ENCODE assay signal across 8 mouse cellular contexts in genomic region chr13:55635146-55635571, GRCm38 (mm10). TPM values are rescaled to one million over a fixed set of nuclear protein-coding genes. Genes with fewer than 3 reads are reported as not detected.
DNase-seq lines count a peak whose midpoint lies in the region; ATAC-seq and TF ChIP-seq lines count a peak whose summit lies in the region.

No protein-coding gene starts in this region.

- no peaks in the 10 kb centered on the region for H3K4me1 ChIP-seq in cerebellum, adult 2 months (ENCODE audit: control insufficient read depth, insufficient read depth, low read length)
- peaks cover 18% of the 10 kb centered on the region for H3K4me1 ChIP-seq in forebrain, embryonic 10.5 days
- H3K4me1 ChIP-seq in liver, embryonic 11.5 days (replicated peaks; ENCODE audit: control insufficient read depth, insufficient read depth, low read length) = peaks cover 9% of the 10 kb centered on the region
- H3K4me1 ChIP-seq in stomach, postnatal 0 days (replicated peaks; ENCODE audit: control insufficient read depth, insufficient read depth) = no peaks in the 10 kb centered on the region

- intact Hi-C loops in gastrocnemius, postnatal 14 days (cut with DNase I; ENCODE audit: low total_unique reads) = no loop called here

- H3K4me3 ChIP-seq in cerebellum, adult 2 months (replicated peaks; ENCODE audit: insufficient read depth, low read depth, low read length) = peak overlapping the region; percentile 85
- H3K4me3 ChIP-seq in C2C12 (ENCODE audit: insufficient read depth, poor library complexity, severe bottlenecking) = peak overlapping the region; percentile 96
- peak overlapping the region; percentile 100 for H3K4me3 ChIP-seq in forebrain, embryonic 10.5 days
- H3K4me3 ChIP-seq in liver, embryonic 11.5 days (ENCODE audit: low read depth, low read length) = peak overlapping the region; percentile 100
- peak overlapping the region; percentile 93 for H3K4me3 ChIP-seq in stomach, postnatal 0 days (ENCODE audit: low read depth, low read length)

- H3K4me2 ChIP-seq in liver, embryonic 11.5 days = peak overlapping the region; percentile 74
- H3K4me2 ChIP-seq in stomach, postnatal 0 days (replicated peaks; ENCODE audit: low read depth) = peak overlapping the region; percentile 77

- TF ChIP-seq POLR2A in cerebellum, adult 2 months (IDR thresholded peaks at IDR 0.05; ENCODE audit: borderline replicate concordance, insufficient read depth, low read length) = no peak

- H3K36me3 ChIP-seq in C2C12 (ENCODE audit: control insufficient read depth, insufficient read depth) = peaks cover 47% of the 10 kb centered on the region
- H3K36me3 ChIP-seq in forebrain, embryonic 10.5 days (replicated peaks) = peaks cover 69% of the 10 kb centered on the region
- H3K36me3 ChIP-seq in liver, embryonic 11.5 days (ENCODE audit: control insufficient read depth, insufficient read depth, low read length) = peaks cover 17% of the 10 kb centered on the region
- H3K36me3 ChIP-seq in stomach, postnatal 0 days (ENCODE audit: control insufficient read depth, insufficient read depth, low read length) = no peaks in the 10 kb centered on the region

- under 1% methylated on average over 38 of the region's 40 CpGs for WGBS in cerebellum, adult 2 months
- under 1% methylated on average over 40 of the region's 40 CpGs for WGBS in forebrain, embryonic 10.5 days
- WGBS in liver, embryonic 11.5 days = under 1% methylated on average over 40 of the region's 40 CpGs
- WGBS in stomach, postnatal 0 days = under 1% methylated on average over 32 of the region's 40 CpGs

- H3K27ac ChIP-seq in cerebellum, adult 2 months (ENCODE audit: insufficient read depth, low read length) = peak overlapping the region; percentile 63; the same call in 1 of the 2 replicates
- peak overlapping the region; percentile 92 for H3K27ac ChIP-seq in forebrain, embryonic 10.5 days
- H3K27ac ChIP-seq in liver, embryonic 11.5 days (ENCODE audit: low read depth, low read length) = peak overlapping the region; percentile 68
- peak overlapping the region; percentile 61; the same call in 1 of the 2 replicates for H3K27ac ChIP-seq in stomach, postnatal 0 days (replicated peaks)

- peak overlapping the region; percentile 95 for H3ac ChIP-seq in C2C12 (ENCODE audit: control insufficient read depth, insufficient read length, low read depth)

- H3K9me3 ChIP-seq in forebrain, embryonic 10.5 days = no peaks in the 10 kb centered on the region
- H3K9me3 ChIP-seq in liver, embryonic 11.5 days (ENCODE audit: control insufficient read depth, low read length) = no peaks in the 10 kb centered on the region
- H3K9me3 ChIP-seq in stomach, postnatal 0 days (ENCODE audit: control insufficient read depth, low read length) = no peaks in the 10 kb centered on the region

- peak overlapping the region; percentile 94 for H3K9ac ChIP-seq in liver, embryonic 11.5 days (ENCODE audit: low read depth, low read length)
- peak overlapping the region; percentile 92 for H3K9ac ChIP-seq in stomach, postnatal 0 days (ENCODE audit: low read length)

- no peaks in the 10 kb centered on the region for H3K27me3 ChIP-seq in cerebellum, adult 2 months (ENCODE audit: control insufficient read depth, insufficient read depth, low read length)
- no peaks in the 10 kb centered on the region for H3K27me3 ChIP-seq in C2C12 (ENCODE audit: control insufficient read depth, insufficient read depth, insufficient read length)
- H3K27me3 ChIP-seq in forebrain, embryonic 10.5 days (ENCODE audit: poor library complexity, severe bottlenecking) = no peaks in the 10 kb centered on the region
- no peaks in the 10 kb centered on the region for H3K27me3 ChIP-seq in liver, embryonic 11.5 days (replicated peaks; ENCODE audit: control insufficient read depth, insufficient read depth, low read length)
- H3K27me3 ChIP-seq in stomach, postnatal 0 days (ENCODE audit: control insufficient read depth, insufficient read depth, low read length) = no peaks in the 10 kb centered on the region

- TF ChIP-seq CTCF in cerebellum, adult 2 months (IDR thresholded peaks at IDR 0.05; ENCODE audit: borderline replicate concordance, insufficient read depth, low read depth, low read length) = no peak
- TF ChIP-seq CTCF in C2C12 (IDR thresholded peaks at IDR 0.05; ENCODE audit: control insufficient read depth, insufficient read depth, insufficient read length) = no peak
- no peak for TF ChIP-seq CTCF in stomach, postnatal 0 days (IDR thresholded peaks at IDR 0.05; ENCODE audit: low read depth)

- DNase-seq in cerebellum, adult 2 months = no peak
- DNase-seq in cerebellum, adult 18-20 months = no peak
- DNase-seq in forebrain, embryonic 10.5 days (ENCODE audit: extremely low spot score, low spot score) = no peak
- DNase-seq in liver, embryonic 11.5 days (ENCODE audit: low spot score) = peak; percentile 38
- no peak for DNase-seq in stomach, postnatal 0 days (ENCODE audit: low spot score)
- no peak for DNase-seq in cerebellum, postnatal 10 days
- no peak for DNase-seq in gastrocnemius, postnatal 14 days

- peaks cover 27% of the 10 kb centered on the region for H3K79me3 ChIP-seq in C2C12 (ENCODE audit: low read depth)

- ATAC-seq in liver, embryonic 11.5 days (replicated peaks; ENCODE audit: low FRiP score) = peak; percentile 67
- ATAC-seq in stomach, postnatal 0 days (ENCODE audit: low FRiP score, low TSS enrichment) = peak; percentile 74

- no peak for TF ChIP-seq EP300 in stomach, postnatal 0 days (optimal IDR thresholded peaks at IDR 0.05)

- H3K79me2 ChIP-seq in C2C12 (ENCODE audit: control insufficient read depth, insufficient read depth) = peaks cover 44% of the 10 kb centered on the region

TF ChIP-seq in C2C12, 6 proteins besides CTCF, POLR2A, EP300 and RAD21:
- no peak for TF ChIP-seq MYOD1 (IDR thresholded peaks at IDR 0.05; ENCODE audit: control insufficient read depth, insufficient read length, low read depth)
- TF ChIP-seq MAX (IDR thresholded peaks at IDR 0.05) = no peak
- TF ChIP-seq MYOG (IDR thresholded peaks at IDR 0.05; ENCODE audit: control insufficient read depth, extremely low read depth, insufficient read length) = no peak
- TF ChIP-seq USF1 (IDR thresholded peaks at IDR 0.05; ENCODE audit: low read depth) = no peak
- no peak for TF ChIP-seq FOSL1 (IDR thresholded peaks at IDR 0.05; ENCODE audit: insufficient read depth, low read length, poor library complexity, severe bottlenecking)
- no peak for TF ChIP-seq CEBPB (IDR thresholded peaks at IDR 0.05; ENCODE audit: low read depth)

RNA-seq across cellular contexts. Expression of gene Ddx46, which starts 0.3 kb away (rescaled TPM):
- 55.3 and 58.6 TPM in 2 replicates for polyA plus RNA-seq in cerebellum, adult 2 months (2012; rRNA removed)
- polyA plus RNA-seq in C2C12 (2012; fragmentation: generic; extraction: Trizol) = 15.2 TPM
- polyA plus RNA-seq in forebrain, embryonic 10.5 days (2016; fragmentation: Nextera tagmentation; extraction: Ambion mirVana) = 44.1 and 48.0 TPM in 2 replicates
- 51.5 and 54.0 TPM in 2 replicates for polyA plus RNA-seq in liver, embryonic 11.5 days (2014; fragmentation: Nextera tagmentation; extraction: Ambion mirVana)
- polyA plus RNA-seq in stomach, postnatal 0 days (2015; fragmentation: Nextera tagmentation; extraction: Ambion mirVana) = 14.9 and 15.2 TPM in 2 replicates
- 10 to 100 TPM; 19.7 to 21.2 TPM for total RNA-seq in gastrocnemius, postnatal 14 days (2021)

RNA-seq across cellular contexts. Expression of gene Caml, which starts 12.4 kb away (rescaled TPM):
- 63.9 and 64.3 TPM in 2 replicates for polyA plus RNA-seq in cerebellum, adult 2 months (2012; rRNA removed)
- polyA plus RNA-seq in C2C12 (2012; fragmentation: generic; extraction: Trizol) = 32.1 TPM
- 51.6 and 54.5 TPM in 2 replicates for polyA plus RNA-seq in forebrain, embryonic 10.5 days (2016; fragmentation: Nextera tagmentation; extraction: Ambion mirVana)
- polyA plus RNA-seq in liver, embryonic 11.5 days (2014; fragmentation: Nextera tagmentation; extraction: Ambion mirVana) = 35.8 and 36.2 TPM in 2 replicates
- 32.0 and 33.0 TPM in 2 replicates for polyA plus RNA-seq in stomach, postnatal 0 days (2015; fragmentation: Nextera tagmentation; extraction: Ambion mirVana)
- 10 to 100 TPM; 10.1 to 11.1 TPM for total RNA-seq in gastrocnemius, postnatal 14 days (2021)

RNA-seq across cellular contexts. Expression of gene B4galt7, which starts 35.5 kb away (rescaled TPM):
- 27.9 and 32.0 TPM in 2 replicates for polyA plus RNA-seq in cerebellum, adult 2 months (2012; rRNA removed)
- 16.1 TPM for polyA plus RNA-seq in C2C12 (2012; fragmentation: generic; extraction: Trizol)
- polyA plus RNA-seq in forebrain, embryonic 10.5 days (2016; fragmentation: Nextera tagmentation; extraction: Ambion mirVana) = 26.6 and 28.9 TPM in 2 replicates
- 16.0 and 16.4 TPM in 2 replicates for polyA plus RNA-seq in liver, embryonic 11.5 days (2014; fragmentation: Nextera tagmentation; extraction: Ambion mirVana)
- polyA plus RNA-seq in stomach, postnatal 0 days (2015; fragmentation: Nextera tagmentation; extraction: Ambion mirVana) = 15.9 and 16.0 TPM in 2 replicates
- 1 to 10 TPM; 6.2 to 7.3 TPM for total RNA-seq in gastrocnemius, postnatal 14 days (2021)

RNA-seq across cellular contexts. Expression of gene B230219D22Rik, which starts 57.8 kb away (rescaled TPM):
- 63.4 and 72.9 TPM in 2 replicates for polyA plus RNA-seq in cerebellum, adult 2 months (2012; rRNA removed)
- polyA plus RNA-seq in C2C12 (2012; fragmentation: generic; extraction: Trizol) = 15.8 TPM
- 46.7 and 48.7 TPM in 2 replicates for polyA plus RNA-seq in forebrain, embryonic 10.5 days (2016; fragmentation: Nextera tagmentation; extraction: Ambion mirVana)
- polyA plus RNA-seq in liver, embryonic 11.5 days (2014; fragmentation: Nextera tagmentation; extraction: Ambion mirVana) = 39.3 and 42.8 TPM in 2 replicates
- polyA plus RNA-seq in stomach, postnatal 0 days (2015; fragmentation: Nextera tagmentation; extraction: Ambion mirVana) = 25.4 and 26.1 TPM in 2 replicates
- 10 to 100 TPM; 30.9 to 32.9 TPM for total RNA-seq in gastrocnemius, postnatal 14 days (2021)
